Mouse (Mus musculus) thymus, adult 2 months (tissue): Measurements from ENCODE around the gene Cnot10. TPM values are rescaled to one million over a fixed set of nuclear protein-coding genes. Genes with fewer than 3 reads are reported as not detected.
"Not testable (repeated sequence)": the region's sequence is repeated elsewhere in the genome, so short reads cannot be mapped to it uniquely, and the experiment has no call there.

Experiments
- DNase-seq: peaks from one replicate; pipeline ENCODE4 v3.0.0; 2021
- H3K27ac ChIP-seq: fragments of 200-500 bp; 2 replicates; pipeline ENCODE4 v1.5.1; 2012; ENCODE audit warnings: low read length, control low read depth; ENCODE audit not compliant: control insufficient read depth, insufficient read depth
- H3K27me3 ChIP-seq: fragments of 200-500 bp; 2 replicates; pipeline ENCODE4 v1.6.1; 2012; ENCODE audit warnings: mild to moderate bottlenecking, low read length, moderate library complexity, mixed read lengths; ENCODE audit not compliant: control insufficient read depth, insufficient read depth
- H3K36me3 ChIP-seq: fragments of 200-500 bp; 2 replicates; pipeline ENCODE4 v1.6.1; 2012; ENCODE audit warnings: mild to moderate bottlenecking, low read length, moderate library complexity; ENCODE audit not compliant: control insufficient read depth, insufficient read depth
- H3K4me1 ChIP-seq: fragments of 200-500 bp; replicated peaks from 2 replicates; pipeline ENCODE4 v1.6.1; 2012; ENCODE audit warnings: low read length; ENCODE audit not compliant: control insufficient read depth, insufficient read depth
- H3K4me3 ChIP-seq: fragments of 200-500 bp; 2 replicates; pipeline ENCODE4 v1.5.1; 2012; ENCODE audit warnings: mild to moderate bottlenecking, low read length, control low read depth, moderate library complexity; ENCODE audit not compliant: control insufficient read depth, insufficient read depth
- CTCF ChIP-seq: fragments of 200-500 bp; IDR thresholded peaks from 2 replicates; pipeline ENCODE4 v1.5.1; 2012; ENCODE audit warnings: mild to moderate bottlenecking, control low read depth, low read length, moderate library complexity, borderline replicate concordance; ENCODE audit not compliant: control insufficient read depth, poor library complexity, insufficient read depth; ENCODE audit errors: extremely low read depth
- POLR2A ChIP-seq: fragments of 200-500 bp; IDR thresholded peaks from 2 replicates; pipeline ENCODE4 v1.6.1; 2012; ENCODE audit warnings: mild to moderate bottlenecking, low read length, control low read depth, moderate library complexity; ENCODE audit not compliant: control insufficient read depth, poor library complexity, insufficient read depth; ENCODE audit errors: extremely low read depth
- WGBS: fragments of 180-500 bp; shearing (Covaris S2); methylation state at CpG from one replicate; pipeline ENCODE4 v1.1.7; 2018; 5-methylcytosine and 5-hydroxymethylcytosine counted together
- polyA plus RNA-seq: library from polyadenylated mRNA; depleted of rRNA; stranded (reverse); fragments of >200 nt; gene quantifications from 2 replicates; pipeline ENCODE4 v1.2.3, GENCODE M21; 2012

Gene Cnot10
- polyA plus RNA-seq, 1 experiment, result 45.2 TPM

GRCm38 (mm10) chr9:114655356-114655755 lies 15.4 kb upstream of the Cnot10 start:
- no peaks in the 10 kb centered on the region; the same call in 1 of the 2 replicates for H3K4me1 ChIP-seq
- no peak overlapping the region for H3K27ac ChIP-seq
- WGBS, result 95% methylated on average over 4 of the region's 4 CpGs
- TF ChIP-seq POLR2A, result no peak
- no peak for TF ChIP-seq CTCF
- H3K36me3 ChIP-seq, result no peaks in the 10 kb centered on the region
- H3K4me3 ChIP-seq, result no peak overlapping the region
- no peaks in the 10 kb centered on the region for H3K27me3 ChIP-seq
- DNase-seq, result no peak

DNA sequence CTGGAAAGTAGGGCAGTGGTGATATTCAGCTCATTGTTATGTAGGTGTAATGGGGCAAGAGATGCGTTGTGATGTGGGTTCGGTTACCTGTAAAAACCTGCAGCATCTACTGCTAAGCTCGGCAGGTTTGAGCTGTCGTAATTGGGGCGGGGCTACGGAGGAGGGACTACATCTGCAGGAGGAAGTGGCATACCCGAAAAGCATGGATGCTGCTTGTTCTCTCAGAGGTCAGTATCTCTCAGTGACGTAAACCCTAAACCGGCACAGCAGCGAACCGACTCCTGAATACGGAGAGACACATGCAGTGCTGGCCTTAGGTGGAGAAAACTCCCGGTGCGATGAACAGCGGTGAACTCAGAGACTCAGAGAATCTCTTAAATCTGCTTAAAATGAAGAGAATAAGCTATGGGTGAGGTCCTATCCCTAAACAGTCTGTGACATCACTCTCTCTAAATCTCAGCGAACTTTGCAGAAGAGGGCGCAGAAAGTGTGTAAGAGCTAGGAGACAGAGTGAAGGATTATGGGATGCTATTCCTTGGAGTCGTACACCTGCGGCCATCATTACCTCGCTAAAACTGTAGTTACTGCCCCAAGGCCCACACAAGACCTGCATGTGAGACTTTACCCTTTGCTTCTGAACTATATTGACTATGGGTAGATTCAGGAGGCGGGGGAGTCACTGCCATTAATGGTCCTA lies 11.1 kb upstream of the Cnot10 start:
- Histone ChIP-seq H3K36me3 (no peaks in the 10 kb centered on the region), H3K27ac (no peak overlapping the region), H3K4me1 (no peaks in the 10 kb centered on the region), H3K27me3 (no peaks in the 10 kb centered on the region), H3K4me3 (no peak overlapping the region)
- DNase-seq, result no peak
- WGBS, result 60% methylated on average over 21 of the region's 21 CpGs
- TF ChIP-seq POLR2A, result no peak
- TF ChIP-seq CTCF, result no peak

DNA sequence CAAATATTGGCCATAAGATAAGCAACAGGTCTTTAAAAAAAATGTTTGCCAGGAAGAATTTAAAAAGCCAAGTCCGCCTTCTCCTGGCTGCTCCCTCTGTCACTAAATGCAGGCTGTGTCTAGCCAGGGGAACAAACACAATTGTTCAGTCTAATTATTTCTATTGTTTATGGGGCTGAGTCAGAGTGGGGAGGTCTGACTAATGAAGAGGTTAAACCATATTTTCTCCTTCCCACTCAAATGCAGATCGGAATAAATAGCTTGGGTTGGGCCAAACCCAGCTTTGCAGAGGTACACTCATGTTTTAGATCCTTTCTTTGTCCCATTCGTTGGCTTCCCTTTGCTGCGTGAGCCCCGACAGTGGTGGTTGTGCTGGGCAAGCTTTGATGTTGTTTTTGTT lies 9.4 kb upstream of the Cnot10 start:
- TF ChIP-seq POLR2A (no peak), CTCF (no peak)
- Histone ChIP-seq H3K27me3 (no peaks in the 10 kb centered on the region), H3K4me3 (no peak overlapping the region), H3K27ac (no peak overlapping the region), H3K4me1 (no peaks in the 10 kb centered on the region), H3K36me3 (no peaks in the 10 kb centered on the region)
- DNase-seq, result no peak
- WGBS, result 84% methylated on average over 5 of the region's 5 CpGs

- not testable (repeated sequence) for H3K4me1 ChIP-seq, H3K27ac ChIP-seq, H3K36me3 ChIP-seq, H3K4me3 ChIP-seq, DNase-seq, H3K27me3 ChIP-seq
- WGBS, result 45% methylated on average over 9 of the region's 9 CpGs
These were observed 8.5 kb upstream of the Cnot10 start for GRCm38 (mm10) chr9:114648472-114648871.

- no peak for DNase-seq
- Histone ChIP-seq H3K36me3 (no peaks in the 10 kb centered on the region), H3K27me3 (no peaks in the 10 kb centered on the region), H3K27ac (no peak overlapping the region), H3K4me1 (no peaks in the 10 kb centered on the region), H3K4me3 (no peak overlapping the region)
- WGBS, result 88% methylated on average over 28 of the region's 28 CpGs
- TF ChIP-seq POLR2A (no peak), CTCF (no peak)
These were observed 7.8 kb upstream of the Cnot10 start for GRCm38 (mm10) chr9:114647506-114648432.

DNA sequence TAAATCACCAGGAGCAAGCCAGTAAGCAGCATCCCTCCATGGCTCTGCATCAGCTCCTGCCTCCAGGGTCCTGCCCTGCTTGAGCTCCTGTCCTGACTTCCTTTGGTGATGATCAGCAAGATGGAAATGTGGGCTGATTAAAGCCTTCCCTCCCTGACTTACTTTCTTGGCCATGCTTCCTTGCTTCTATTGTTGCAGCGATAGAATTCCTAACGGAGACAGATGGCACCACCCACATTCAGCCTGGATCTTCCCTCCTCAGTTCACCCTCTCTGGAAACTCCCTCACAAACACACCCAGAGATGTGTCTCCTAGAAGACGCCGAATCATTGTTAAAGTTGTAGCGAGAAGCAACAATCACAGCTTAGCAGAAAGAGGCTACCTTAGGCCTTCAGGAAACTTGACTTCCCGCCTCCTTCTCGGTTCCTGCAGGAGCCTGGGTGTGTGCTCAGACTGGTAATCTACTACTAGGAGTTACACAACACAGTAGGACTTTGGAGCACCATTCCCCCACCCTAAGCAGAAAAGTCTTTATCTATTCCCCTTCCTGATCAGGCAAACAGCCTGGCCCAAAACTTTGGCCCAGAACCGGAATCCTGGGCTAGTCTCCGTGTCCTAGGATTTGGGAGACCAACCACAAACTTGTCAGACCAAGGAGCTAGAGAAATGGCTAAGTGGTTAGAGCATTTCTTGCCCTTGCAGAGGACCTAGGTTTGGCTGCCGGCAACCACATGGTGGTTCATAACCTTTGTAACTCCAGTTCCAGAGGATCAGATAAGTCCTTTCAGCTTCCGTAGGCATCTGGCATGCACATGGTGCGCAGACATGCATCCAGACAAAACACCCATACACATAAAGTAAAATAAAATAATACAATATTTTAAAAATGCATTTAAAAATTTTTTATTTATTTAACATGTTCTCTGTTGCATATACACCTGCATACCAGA lies 6.8 kb upstream of the Cnot10 start:
- no peak for TF ChIP-seq CTCF
- TF ChIP-seq POLR2A, result no peak
- WGBS, result 91% methylated on average over 12 of the region's 12 CpGs
- Histone ChIP-seq H3K4me3 (no peak overlapping the region), H3K27ac (no peak overlapping the region), H3K36me3 (no peaks in the 10 kb centered on the region), H3K4me1 (no peaks in the 10 kb centered on the region), H3K27me3 (no peaks in the 10 kb centered on the region)
- no peak for DNase-seq
